Mouse (Mus musculus): ENCODE results near the gene Eid3. TPM values are rescaled to one million over a fixed set of nuclear protein-coding genes. Genes with fewer than 3 reads are reported as not detected.

Eid3 gene
- polyA plus RNA-seq, 2 experiments = 0.43 to 0.72 TPM

DNA sequence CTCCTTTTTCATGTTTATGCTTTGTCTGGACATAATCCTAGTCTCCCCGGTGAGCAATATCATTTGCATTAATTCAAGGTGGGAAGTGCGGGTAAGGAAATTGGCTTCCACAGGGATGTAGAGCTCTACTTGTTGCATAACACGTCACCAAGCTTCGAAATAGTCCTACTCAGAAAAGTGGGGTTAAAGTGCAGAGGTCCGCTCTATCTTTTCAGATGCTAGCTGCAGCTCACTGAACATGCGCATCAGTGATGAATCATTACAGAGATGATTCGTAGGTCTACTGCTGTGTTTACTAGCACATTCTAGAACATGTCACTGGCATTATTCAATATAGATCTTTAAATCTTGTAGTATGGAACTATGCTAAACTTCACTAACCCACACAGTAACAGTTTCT lies 28.0 kb upstream of the Eid3 start:
- Histone ChIP-seq H3K36me3 (ENCODE audit: control insufficient read depth, insufficient read depth, low read length) (no peaks in the 10 kb centered on the region), H3K9ac (ENCODE audit: low read depth, low read length, severe bottlenecking) (no peak overlapping the region), H3K4me2 (replicated peaks; ENCODE audit: low read depth, low read length, severe bottlenecking) (no peak overlapping the region), H3K4me3 (replicated peaks; ENCODE audit: low read length) (no peak overlapping the region), H3K27me3 (ENCODE audit: control insufficient read depth, insufficient read depth, low read length) (no peaks in the 10 kb centered on the region), H3K9me3 (ENCODE audit: control insufficient read depth, low read length) (no peaks in the 10 kb centered on the region), H3K27ac (replicated peaks; ENCODE audit: low read depth, low read length) (no peak overlapping the region), H3K4me1 (ENCODE audit: control insufficient read depth, insufficient read depth, low read length) (0 out of 2 replicates have a peak, but pooled peaks cover 8% of the 10 kb centered on the region)
- ATAC-seq (ENCODE audit: low FRiP score, low read depth) = no peak
- TF ChIP-seq POLR2A (IDR thresholded peaks at IDR 0.05; ENCODE audit: borderline replicate concordance, extremely low read depth, insufficient read depth, insufficient read length) = no peak
- 84% methylated on average over 7 of the region's 7 CpGs for WGBS
- DNase-seq (ENCODE audit: low spot score) = no peak

DNA sequence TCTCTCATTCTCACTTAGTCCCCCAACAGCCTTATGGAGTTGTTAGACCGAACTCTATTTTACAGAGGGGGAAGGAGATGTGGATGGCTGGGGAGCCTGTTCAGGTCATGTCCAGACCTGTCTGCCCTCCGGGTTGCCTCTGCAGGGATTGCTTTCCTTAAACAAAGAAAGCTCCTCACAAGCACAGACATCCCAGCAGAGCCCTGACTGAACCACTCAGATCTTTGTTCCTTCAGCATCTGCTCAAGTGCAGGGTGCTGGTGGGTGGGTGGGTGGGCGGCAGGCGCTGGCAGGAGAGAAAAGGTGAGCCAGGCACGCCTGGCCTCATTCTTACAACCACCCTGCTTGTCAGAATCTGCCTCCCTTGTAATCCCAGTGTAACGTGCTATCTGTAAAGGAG lies 22.3 kb upstream of the Eid3 start:
- no peak overlapping the region for H3K9ac ChIP-seq (ENCODE audit: low read depth, low read length, severe bottlenecking)
- no peak for ATAC-seq (ENCODE audit: low FRiP score, low read depth)
- H3K4me1 ChIP-seq (ENCODE audit: control insufficient read depth, insufficient read depth, low read length) = no peaks in the 10 kb centered on the region
- WGBS = 61% methylated on average over 6 of the region's 6 CpGs
- H3K4me3 ChIP-seq (replicated peaks; ENCODE audit: low read length) = no peak overlapping the region
- H3K36me3 ChIP-seq (ENCODE audit: control insufficient read depth, insufficient read depth, low read length) = no peaks in the 10 kb centered on the region
- H3K27me3 ChIP-seq (ENCODE audit: control insufficient read depth, insufficient read depth, low read length) = no peaks in the 10 kb centered on the region
- DNase-seq (ENCODE audit: low spot score) = peak; percentile 34
- no peaks in the 10 kb centered on the region for H3K9me3 ChIP-seq (ENCODE audit: control insufficient read depth, low read length)
- H3K4me2 ChIP-seq (replicated peaks; ENCODE audit: low read depth, low read length, severe bottlenecking) = no peak overlapping the region
- no peak for TF ChIP-seq POLR2A (IDR thresholded peaks at IDR 0.05; ENCODE audit: borderline replicate concordance, extremely low read depth, insufficient read depth, insufficient read length)
- no peak overlapping the region for H3K27ac ChIP-seq (replicated peaks; ENCODE audit: low read depth, low read length)

DNA sequence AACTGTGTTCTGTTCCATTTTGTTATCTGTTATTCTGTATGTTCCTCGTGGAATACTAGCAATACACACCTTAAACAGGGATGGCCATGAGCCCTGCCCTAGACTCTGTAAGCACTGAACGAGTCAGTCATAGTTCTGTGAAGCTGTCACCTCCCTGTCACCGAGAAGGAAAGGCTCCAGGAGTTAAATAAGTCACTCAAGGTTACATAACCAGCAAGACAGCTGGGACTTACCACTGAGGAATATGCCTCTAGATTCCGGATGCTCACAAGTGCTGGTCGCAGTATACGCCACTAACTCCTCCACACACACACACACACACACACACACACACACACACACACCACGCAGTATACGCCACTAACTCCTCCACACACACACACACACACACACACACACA lies 21.7 kb upstream of the Eid3 start:
- ATAC-seq (ENCODE audit: low FRiP score, low read depth) = no peak
- H3K4me1 ChIP-seq (ENCODE audit: control insufficient read depth, insufficient read depth, low read length) = peaks cover under 1% of the 10 kb centered on the region; the same call in 1 of the 2 replicates
- TF ChIP-seq POLR2A (IDR thresholded peaks at IDR 0.05; ENCODE audit: borderline replicate concordance, extremely low read depth, insufficient read depth, insufficient read length) = no peak
- no peak overlapping the region for H3K4me3 ChIP-seq (replicated peaks; ENCODE audit: low read length)
- 74% methylated on average over 6 of the region's 8 CpGs for WGBS
- H3K4me2 ChIP-seq (replicated peaks; ENCODE audit: low read depth, low read length, severe bottlenecking) = no peak overlapping the region
- no peak for DNase-seq (ENCODE audit: low spot score)
- H3K27me3 ChIP-seq (ENCODE audit: control insufficient read depth, insufficient read depth, low read length) = no peaks in the 10 kb centered on the region
- H3K9me3 ChIP-seq (ENCODE audit: control insufficient read depth, low read length) = no peaks in the 10 kb centered on the region
- H3K9ac ChIP-seq (ENCODE audit: low read depth, low read length, severe bottlenecking) = no peak overlapping the region
- no peak overlapping the region for H3K27ac ChIP-seq (replicated peaks; ENCODE audit: low read depth, low read length)
- H3K36me3 ChIP-seq (ENCODE audit: control insufficient read depth, insufficient read depth, low read length) = no peaks in the 10 kb centered on the region

DNA sequence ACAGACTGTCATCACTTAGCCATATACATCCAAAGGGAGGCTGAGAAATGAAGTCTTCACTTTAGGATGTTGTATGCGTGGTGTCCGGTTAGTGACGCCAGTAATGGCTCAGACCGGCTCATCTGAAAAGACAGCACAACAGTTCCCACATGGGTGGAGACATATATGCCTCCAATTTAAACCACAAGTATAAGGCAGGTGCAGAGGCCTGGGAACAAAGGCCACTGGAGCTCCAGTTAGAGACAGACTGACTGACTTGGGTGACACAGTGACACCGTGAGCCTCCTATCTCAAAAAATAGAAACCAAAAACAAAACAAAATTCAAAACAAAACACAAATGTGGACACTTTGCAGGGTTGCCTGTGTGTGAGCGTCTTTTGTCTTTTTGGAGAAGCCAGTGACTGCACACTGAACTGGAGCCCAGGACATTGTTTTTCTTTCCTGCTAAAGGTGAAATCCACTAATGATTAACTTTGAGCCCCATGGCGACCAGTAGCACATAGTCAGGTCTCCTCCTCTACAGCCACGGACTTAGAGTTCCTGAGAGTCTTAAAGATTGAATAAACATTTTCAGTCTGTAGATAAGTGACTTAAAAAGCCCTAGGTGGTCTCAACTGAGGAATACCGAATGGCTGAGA lies 18.5 kb upstream of the Eid3 start:
- ATAC-seq (ENCODE audit: low FRiP score, low read depth) = no peak

DNA sequence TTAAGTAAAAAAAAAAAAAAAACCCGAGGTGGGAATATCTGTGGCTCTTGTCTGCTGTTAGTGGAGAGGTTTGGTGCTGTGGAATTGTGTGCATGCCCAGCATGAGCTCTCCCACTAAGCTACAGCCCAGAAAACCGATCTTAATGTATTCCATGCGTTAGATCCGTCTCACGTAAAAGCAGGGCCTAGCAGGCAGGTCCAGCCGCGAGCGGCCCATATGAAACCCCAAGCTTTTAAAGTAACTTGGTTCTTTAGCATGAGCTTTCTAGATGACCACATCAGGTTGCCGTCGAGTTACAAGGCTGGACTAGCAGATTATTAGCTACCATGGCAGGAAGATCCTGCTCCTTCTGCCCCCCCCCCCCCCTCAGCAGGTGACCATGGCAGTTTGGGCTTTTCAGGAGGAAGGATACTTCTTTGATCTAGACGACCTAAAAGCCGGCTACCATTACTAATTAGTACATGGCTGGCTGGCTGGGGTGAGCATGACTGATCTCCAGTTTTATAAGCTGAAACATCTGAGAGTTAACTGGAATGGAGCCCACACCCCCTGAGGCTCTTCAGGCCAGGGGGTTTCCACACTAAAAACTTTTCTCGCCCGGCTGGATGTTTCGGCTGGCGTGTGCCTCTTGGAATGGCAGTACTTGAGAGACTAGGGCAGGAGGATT lies 16.6 kb upstream of the Eid3 start:
- TF ChIP-seq POLR2A (IDR thresholded peaks at IDR 0.05; ENCODE audit: borderline replicate concordance, extremely low read depth, insufficient read depth, insufficient read length) = no peak

More for the DNA sequence above, 18.5 kb upstream of the Eid3 start:
- 82% methylated on average over 9 of the region's 9 CpGs for WGBS
- Histone ChIP-seq H3K27me3 (ENCODE audit: control insufficient read depth, insufficient read depth, low read length) (no peaks in the 10 kb centered on the region), H3K4me1 (ENCODE audit: control insufficient read depth, insufficient read depth, low read length) (peaks cover 10% of the 10 kb centered on the region), H3K9me3 (ENCODE audit: control insufficient read depth, low read length) (no peaks in the 10 kb centered on the region), H3K4me2 (replicated peaks; ENCODE audit: low read depth, low read length, severe bottlenecking) (no peak overlapping the region), H3K36me3 (ENCODE audit: control insufficient read depth, insufficient read depth, low read length) (no peaks in the 10 kb centered on the region), H3K27ac (replicated peaks; ENCODE audit: low read depth, low read length) (no peak overlapping the region), H3K4me3 (replicated peaks; ENCODE audit: low read length) (no peak overlapping the region), H3K9ac (ENCODE audit: low read depth, low read length, severe bottlenecking) (no peak overlapping the region)
- DNase-seq (ENCODE audit: low spot score) = no peak
- TF ChIP-seq POLR2A (IDR thresholded peaks at IDR 0.05; ENCODE audit: borderline replicate concordance, extremely low read depth, insufficient read depth, insufficient read length) = no peak

More for the DNA sequence above, 16.6 kb upstream of the Eid3 start:
- H3K27me3 ChIP-seq (ENCODE audit: control insufficient read depth, insufficient read depth, low read length) = no peaks in the 10 kb centered on the region
- ATAC-seq (ENCODE audit: low FRiP score, low read depth) (no peak; the same call in 1 of the 2 replicates), DNase-seq (ENCODE audit: low spot score) (no peak)
- H3K4me1 ChIP-seq (ENCODE audit: control insufficient read depth, insufficient read depth, low read length) = peaks cover 10% of the 10 kb centered on the region
- WGBS = 19% methylated on average over 16 of the region's 16 CpGs
- H3K36me3 ChIP-seq (ENCODE audit: control insufficient read depth, insufficient read depth, low read length) = no peaks in the 10 kb centered on the region
- no peak overlapping the region for H3K27ac ChIP-seq (replicated peaks; ENCODE audit: low read depth, low read length)
- no peak overlapping the region for H3K4me3 ChIP-seq (replicated peaks; ENCODE audit: low read length)
- no peak overlapping the region for H3K4me2 ChIP-seq (replicated peaks; ENCODE audit: low read depth, low read length, severe bottlenecking)
- H3K9ac ChIP-seq (ENCODE audit: low read depth, low read length, severe bottlenecking) = no peak overlapping the region
- H3K9me3 ChIP-seq (ENCODE audit: control insufficient read depth, low read length) = no peaks in the 10 kb centered on the region

Measured in limb, embryonic 14.5 days (tissue).